Mouse (Mus musculus): ENCODE data around the gene Vmac. TPM values are rescaled to one million over a fixed set of nuclear protein-coding genes. Genes with fewer than 3 reads are reported as not detected.

Vmac gene
- total RNA-seq, 1 experiment from 2014 or later, result 5.0 TPM

DNA sequence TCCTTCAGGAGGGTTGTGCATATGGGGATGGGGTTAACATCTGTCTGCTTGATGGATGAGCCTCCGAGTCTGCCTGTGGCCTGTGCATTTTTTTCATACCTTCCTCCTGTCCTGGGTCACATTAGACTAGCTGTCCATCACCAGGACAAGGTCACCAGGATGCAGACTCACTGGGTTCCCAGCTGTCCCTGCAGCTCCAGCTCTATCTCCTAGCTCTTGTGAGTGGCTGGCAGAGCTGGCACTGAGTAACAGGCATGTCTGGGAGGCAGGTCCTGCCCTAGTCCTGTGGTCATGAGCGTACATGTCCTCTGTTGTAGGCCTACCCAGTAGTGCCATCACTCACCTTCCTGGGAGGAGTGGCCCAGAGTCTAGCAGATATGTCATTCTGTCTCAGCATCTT is 17.4 kb downstream of the Vmac start:
- ATAC-seq (replicated peaks; ENCODE audit: insufficient number of reproducible peaks, low FRiP score, low TSS enrichment, poor library complexity, severe bottlenecking), result no peak

DNA sequence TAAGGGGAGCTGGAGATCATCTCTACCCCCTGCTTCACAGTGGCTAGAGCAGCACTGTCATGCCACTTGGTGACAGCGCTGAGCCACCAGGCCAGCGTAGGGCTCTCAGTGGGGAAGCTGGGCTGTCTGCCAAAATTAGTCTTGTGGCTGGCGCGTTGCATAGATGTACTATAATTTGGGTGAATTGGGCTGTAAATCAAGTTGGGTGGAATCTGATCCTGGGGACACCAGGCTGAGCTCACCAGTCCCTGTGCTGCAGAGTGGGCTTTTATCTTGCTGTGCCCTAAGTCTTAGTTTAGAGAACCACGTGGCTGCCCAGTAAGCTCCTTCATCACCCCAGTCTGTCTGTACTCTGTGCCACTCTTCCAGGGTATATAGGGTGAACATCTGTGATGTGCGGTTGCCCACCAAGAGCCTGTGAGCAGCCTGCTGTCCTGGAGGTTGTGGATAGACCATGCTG is 23.9 kb downstream of the Vmac start:
- ATAC-seq (replicated peaks; ENCODE audit: insufficient number of reproducible peaks, low FRiP score, low TSS enrichment, poor library complexity, severe bottlenecking), result no peak

DNA sequence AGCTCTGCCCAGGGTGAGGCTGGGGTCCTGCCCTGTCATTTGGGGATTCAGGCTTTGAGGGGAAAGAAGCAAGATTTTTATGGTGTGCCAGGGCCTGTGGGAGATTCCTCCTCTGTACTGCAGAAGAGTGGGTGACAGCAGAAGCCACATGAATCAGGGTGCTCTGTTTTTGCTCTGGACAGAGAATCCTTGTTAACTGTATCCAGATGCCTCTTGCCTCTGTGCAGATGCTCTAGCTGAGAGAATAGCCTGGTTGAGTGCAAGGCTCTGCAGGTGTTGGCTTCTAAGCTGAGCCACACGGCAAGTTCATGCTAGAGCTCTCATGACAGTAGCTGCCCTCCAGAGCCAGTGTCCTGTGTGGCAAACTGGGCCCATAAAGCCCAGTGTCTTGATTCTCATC is 24.4 kb downstream of the Vmac start:
- ATAC-seq (replicated peaks; ENCODE audit: insufficient number of reproducible peaks, low FRiP score, low TSS enrichment, poor library complexity, severe bottlenecking), result no peak

DNA sequence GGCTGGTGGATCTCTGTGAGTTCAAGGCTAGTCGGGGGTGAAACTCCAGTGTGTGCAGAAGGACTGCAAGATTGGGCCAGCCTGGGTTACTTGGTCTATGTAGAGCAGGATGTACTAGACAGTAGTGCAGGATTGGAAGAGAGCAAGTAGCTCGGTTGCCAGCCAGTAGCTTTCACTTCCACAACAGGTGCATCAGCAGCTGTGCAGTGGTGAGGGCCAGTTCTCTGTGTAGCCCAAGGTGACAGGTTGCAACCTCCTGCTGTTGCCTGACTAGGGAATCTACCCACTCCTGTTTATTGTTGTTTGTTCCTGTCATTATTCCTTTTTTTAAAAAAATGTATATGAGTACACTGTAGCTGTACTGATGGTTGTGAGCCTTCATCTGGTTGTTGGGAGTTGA is 29.1 kb downstream of the Vmac start:
- ATAC-seq (replicated peaks; ENCODE audit: insufficient number of reproducible peaks, low FRiP score, low TSS enrichment, poor library complexity, severe bottlenecking), result no peak

DNA sequence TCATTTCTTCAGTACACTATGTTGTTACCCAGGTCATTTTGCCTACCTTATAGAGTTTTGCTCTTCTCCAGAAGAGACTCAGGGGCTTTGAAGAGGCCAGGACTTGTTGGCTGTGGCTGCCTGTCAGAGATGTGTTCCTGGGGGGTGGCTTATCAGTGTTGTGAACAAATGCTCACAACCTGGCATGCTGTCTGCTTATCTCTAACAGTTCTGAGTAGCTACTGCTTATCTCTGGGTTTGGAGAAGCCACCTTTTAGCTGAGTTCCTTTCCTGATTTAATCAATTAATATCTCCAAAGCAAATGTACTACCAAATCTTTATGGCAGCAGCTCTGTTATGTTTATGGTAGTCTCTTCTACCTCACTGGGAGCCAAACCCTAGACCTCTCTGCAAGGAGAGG is 29.8 kb downstream of the Vmac start:
- ATAC-seq (replicated peaks; ENCODE audit: insufficient number of reproducible peaks, low FRiP score, low TSS enrichment, poor library complexity, severe bottlenecking), result no peak

DNA sequence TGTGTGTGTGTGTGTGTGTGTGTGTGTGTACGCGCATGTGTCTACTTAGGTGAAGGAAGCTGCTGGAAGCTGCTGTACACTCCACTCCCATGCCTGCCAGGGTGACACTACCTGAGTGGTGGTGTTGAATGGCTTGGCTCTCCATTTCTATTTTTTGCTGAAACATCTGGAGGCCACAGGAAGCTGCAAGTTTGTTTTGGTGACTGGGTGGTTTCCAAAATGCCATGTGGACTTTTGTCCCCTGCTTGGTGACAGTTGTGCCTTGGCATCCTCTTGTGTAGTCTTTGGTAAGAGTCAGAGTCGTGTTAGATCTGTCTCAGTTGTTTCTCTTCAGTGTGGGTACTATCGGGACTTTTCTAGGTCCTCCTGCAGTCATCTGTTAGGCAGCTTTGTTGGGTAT is 31.0 kb downstream of the Vmac start:
- ATAC-seq (replicated peaks; ENCODE audit: insufficient number of reproducible peaks, low FRiP score, low TSS enrichment, poor library complexity, severe bottlenecking), result no peak

DNA sequence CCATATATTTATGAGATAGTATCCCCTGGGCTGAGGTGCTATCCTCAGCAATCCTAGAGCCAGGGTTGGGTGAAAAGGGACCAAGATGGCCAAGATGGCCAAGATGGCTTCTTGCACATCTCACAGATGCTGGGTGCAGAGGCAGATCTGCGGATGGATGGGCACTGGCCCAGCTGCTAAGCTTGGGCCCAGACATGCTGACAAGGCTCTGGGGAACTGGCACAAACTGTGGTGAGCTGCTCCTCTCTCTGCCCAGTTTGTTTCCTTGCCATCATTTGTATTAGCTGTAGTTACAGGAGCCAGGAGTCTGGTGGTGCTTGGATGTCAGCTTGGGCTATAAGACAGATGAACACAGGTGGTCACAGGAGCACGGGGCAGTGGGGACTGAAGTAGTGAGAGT is 33.2 kb downstream of the Vmac start:
- no peak for ATAC-seq (replicated peaks; ENCODE audit: insufficient number of reproducible peaks, low FRiP score, low TSS enrichment, poor library complexity, severe bottlenecking)

DNA sequence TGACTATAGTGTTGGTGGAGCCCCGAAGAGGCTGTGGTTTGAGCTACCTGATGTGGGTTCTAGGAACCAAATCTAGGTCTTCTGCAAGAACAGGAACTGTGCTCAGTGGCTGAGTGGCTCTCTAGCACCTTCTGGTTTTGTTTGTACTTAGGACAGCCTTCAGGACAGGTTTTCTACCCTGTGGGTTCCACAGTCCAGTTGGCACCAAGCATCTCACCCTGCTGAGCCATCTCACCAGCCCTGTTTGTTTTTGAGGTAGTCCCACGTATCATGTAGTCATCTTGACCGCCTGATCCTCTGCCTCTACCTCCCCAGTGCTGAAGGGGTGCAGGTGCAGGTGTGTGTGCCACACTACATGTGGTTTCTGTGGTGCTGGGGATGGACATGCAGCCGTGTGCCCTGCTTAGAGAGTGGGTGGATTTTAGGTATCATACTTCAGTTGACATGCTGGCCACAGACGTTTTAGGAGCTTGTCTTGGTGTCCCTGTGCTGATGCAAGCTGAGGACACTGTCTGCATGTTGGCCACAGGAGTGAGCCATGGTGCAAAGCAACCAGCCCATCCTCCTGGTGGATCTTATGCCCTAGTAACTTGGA is 34.2 kb downstream of the Vmac start:
- ATAC-seq (replicated peaks; ENCODE audit: insufficient number of reproducible peaks, low FRiP score, low TSS enrichment, poor library complexity, severe bottlenecking), result no peak

DNA sequence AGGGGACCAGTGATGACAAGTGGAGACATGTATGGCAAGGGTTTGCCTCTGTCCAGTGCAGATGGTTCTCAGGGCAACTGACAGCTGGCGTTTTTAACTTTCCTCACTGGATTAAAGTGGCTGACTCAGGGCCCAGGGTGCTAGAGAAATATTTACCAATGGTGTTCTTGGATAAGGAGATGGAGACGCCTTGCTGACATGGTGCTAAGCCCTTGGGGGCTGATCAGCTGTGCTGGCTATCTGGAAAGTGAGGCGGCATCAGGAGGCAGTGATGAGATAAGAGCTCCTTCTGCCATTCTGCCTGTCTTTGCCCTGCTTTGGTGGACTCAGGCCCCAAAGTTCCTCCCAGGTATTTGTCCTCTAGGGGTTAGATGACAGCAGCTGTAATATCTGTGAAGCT is 34.9 kb downstream of the Vmac start:
- no peak for ATAC-seq (replicated peaks; ENCODE audit: insufficient number of reproducible peaks, low FRiP score, low TSS enrichment, poor library complexity, severe bottlenecking)

DNA sequence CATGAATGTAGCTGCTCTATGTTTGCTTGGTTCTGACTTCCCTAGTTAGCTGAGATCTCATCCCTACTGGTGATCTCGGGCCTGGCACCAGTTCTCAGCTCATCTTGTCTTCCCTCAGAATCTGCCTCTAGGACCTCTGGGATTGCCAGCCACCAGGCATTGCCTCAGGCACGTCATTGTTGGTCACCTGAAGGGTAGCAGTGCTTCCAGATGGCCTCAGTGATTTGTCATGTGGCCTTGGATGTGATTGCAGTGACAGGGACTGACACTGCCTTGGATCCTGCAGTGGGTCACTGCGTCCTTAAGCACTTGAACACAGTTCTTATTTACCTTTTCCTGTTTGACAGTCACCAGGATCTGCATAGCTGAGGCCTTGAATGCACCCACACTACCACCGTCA is 36.0 kb downstream of the Vmac start:
- no peak for ATAC-seq (replicated peaks; ENCODE audit: insufficient number of reproducible peaks, low FRiP score, low TSS enrichment, poor library complexity, severe bottlenecking)

DNA sequence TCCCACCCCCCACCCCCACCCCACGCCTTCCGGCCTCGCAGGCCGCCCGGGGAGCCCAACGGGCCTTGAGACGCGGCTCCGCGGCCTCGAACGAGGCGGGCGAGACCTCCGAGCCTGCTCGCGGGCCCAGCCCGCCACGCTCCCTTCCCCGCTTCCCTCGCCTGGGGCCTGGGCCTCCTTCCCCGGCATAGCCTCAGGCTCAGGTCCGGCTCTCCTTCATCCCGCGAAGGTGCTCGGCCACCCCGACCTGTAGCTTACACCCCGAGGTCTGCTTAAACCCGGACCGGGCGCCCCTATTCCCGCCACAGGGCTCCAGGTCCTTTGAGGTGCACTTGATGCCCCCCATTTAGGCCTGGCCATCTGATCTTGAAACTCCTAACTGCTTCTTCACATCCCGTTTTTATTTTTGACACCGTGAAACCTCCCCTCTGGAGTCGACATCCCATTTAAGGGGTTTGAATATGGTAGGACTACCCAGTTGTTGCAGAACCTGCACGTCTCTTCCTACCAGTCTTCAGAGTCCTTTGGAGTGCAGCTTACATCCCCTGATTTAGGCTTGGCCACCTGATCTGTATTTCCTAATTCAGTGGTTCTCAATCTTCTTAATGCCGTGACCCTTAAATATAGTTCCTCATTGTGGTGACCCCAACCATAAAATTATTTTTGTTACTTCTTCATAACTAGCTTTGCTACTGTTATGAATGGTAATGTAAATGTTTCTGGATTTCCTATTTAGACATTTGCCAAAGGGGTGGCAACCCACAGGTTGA is 44.0 kb downstream of the Vmac start:
- ATAC-seq (replicated peaks; ENCODE audit: insufficient number of reproducible peaks, low FRiP score, low TSS enrichment, poor library complexity, severe bottlenecking), result no peak

DNA sequence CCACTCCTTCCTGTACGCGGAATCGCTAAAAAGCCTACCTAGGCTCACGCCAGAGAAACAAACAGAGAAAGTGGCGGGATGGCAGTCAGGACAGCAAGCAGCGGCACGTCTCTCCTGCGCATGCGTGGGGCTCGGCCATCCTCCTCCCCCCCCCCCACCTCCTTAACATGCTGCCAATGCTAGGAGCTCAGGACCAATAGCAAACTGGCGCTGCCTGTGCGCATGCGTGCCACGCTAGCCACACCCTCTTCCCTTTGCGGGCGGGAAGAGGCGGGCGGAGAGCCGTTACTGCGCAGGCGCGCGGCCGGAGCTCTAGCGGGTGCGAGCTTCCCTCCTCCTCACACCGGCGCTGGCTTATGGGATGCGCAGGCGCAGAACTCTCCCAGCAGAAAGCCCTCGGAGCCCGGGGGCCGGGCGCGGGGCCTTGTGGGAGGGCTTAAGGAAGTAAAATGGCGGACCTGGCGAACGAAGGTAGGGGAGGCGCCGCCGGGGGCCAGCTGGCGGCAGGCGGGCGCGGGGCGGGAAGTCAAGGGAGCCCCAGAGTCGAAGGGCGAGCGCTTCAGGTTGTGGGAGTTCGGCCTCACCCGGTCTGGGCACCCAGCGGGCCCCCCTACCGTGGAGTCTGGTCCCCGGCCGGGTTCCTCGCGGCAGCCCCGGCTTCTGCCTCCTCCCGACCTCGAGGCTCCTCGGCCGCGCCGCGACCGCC is 44.7 kb downstream of the Vmac start, which contains the start of gene Ranbp3:
Gene Ranbp3, plus strand, starts transcription at position 354 of the 706 bp plus-strand sequence.
- peak; percentile 89 for ATAC-seq (replicated peaks; ENCODE audit: insufficient number of reproducible peaks, low FRiP score, low TSS enrichment, poor library complexity, severe bottlenecking)

DNA sequence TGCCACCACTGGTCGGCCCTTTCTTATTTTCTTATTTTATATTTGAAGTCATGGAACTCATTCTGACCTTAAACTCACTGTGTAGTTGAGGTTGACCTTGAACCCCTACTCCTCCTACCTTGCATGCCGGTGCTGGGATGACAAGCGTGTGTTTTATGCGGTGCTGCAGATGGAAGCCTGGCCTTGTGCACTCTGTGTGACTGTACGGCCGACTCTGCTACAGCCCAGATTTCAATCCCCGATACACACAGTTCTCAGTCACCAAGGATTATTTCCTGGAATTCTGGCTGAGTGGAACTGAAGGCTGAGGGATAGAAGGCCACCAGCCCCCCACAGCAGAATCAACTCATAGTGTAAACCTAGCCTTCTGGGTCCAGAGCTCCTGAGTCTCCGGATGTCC is 48.1 kb downstream of the Vmac start:
- ATAC-seq (replicated peaks; ENCODE audit: insufficient number of reproducible peaks, low FRiP score, low TSS enrichment, poor library complexity, severe bottlenecking), result no peak

DNA sequence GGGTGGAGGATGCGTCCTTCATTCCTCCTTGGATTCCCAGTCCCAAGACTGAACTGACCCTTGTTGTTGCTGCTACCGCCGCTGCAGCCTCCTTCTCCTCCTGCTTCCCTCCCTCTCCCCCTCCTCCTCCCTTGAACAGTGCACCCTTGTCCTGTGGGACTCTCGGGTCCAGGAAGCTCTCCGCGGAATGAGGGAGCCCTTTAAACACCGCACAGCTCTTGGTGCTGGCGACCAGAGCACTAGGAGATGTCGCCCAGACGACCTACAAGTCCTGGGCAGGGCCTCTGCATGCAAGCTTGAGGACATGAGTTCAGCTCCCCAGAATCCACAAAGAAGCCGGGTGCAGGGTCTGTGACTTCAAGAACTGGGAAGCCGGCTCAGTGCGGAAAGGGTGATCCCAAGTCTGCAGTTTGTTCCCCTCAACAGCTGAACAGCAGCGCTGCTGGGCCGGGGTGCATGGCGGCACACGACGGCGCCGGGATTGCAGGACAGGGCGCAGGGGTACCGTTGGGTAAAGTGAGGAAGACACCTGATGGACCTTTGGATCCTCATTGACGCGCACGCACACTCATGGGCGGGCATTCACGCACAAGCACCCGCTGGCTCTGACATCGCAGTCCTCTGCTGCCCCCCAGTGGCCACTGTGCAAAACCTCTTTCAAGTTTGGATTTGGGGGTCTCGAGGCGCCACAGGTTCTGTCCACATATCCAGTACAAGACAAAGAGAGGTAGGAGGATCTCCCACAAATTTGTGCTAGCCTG is 49.3 kb downstream of the Vmac start:
- ATAC-seq (replicated peaks; ENCODE audit: insufficient number of reproducible peaks, low FRiP score, low TSS enrichment, poor library complexity, severe bottlenecking), result peak; percentile 41

DNA sequence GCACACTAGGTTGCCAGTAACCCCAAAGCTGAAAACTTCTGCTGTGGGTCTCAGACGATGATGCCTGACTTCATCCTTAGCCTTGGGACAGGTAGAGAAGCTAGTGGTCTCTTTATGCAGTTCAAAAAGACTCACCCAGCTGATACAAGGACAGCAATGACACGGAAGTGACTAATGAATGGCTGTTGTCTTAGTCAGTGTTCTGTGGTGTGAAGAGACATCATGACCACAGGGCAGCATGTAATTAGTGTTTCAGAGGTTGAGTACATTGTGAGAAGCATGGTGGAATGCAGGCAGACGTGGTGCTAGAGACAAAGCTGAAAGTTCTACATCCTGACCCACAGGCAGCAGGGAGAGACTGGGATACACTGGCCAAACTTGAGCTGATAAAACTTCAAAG is 50.2 kb downstream of the Vmac start:
- ATAC-seq (replicated peaks; ENCODE audit: insufficient number of reproducible peaks, low FRiP score, low TSS enrichment, poor library complexity, severe bottlenecking), result no peak

DNA sequence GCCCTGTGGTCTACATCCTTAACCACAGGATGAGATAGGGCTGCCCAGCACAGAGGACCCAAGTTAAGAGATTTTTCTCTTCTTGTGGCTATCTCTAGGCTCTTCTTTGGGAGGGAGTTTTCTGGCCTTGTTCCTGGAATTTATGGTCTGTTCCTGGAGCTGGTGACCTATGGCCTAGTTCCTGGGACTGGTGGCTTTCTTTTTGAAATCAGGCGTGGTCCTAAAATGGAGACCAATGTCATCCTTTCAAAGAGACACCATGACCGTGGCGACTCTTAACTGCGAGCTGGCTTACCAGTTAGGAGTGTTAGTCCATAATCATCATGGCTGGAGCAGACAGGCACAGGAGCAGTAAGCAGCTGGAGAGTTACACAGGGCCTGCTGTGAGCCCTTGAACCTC is 51.4 kb downstream of the Vmac start:
- no peak for ATAC-seq (replicated peaks; ENCODE audit: insufficient number of reproducible peaks, low FRiP score, low TSS enrichment, poor library complexity, severe bottlenecking)

DNA sequence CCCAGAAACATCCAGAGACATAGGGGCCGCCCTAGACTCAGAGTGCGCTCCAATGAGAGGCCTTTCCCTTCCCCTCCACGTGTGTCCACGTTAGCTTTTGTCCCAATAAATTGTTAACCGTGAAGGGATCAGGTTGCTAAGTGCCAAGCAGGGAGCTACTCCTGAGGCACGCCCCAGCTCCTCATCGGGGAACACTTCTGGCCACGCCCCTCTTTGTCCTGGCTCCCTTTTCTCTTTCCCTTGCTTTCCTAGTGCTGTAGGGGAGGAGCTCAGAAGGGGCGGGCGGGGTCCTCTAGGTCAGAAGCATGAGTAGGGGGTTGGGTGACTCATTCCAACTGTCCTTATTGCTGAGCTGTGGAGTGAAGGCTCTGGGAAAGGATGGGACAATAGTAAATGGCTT is 53.5 kb downstream of the Vmac start:
- ATAC-seq (replicated peaks; ENCODE audit: insufficient number of reproducible peaks, low FRiP score, low TSS enrichment, poor library complexity, severe bottlenecking), result no peak
